Mouse (Mus musculus) MN1 (cell line): Measurements from ENCODE around the gene Gm38392.

Source experiments
- DNase-seq: peaks from one replicate; pipeline ENCODE4 v3.0.0-alpha.2; 2016; ENCODE audit warnings: low spot score

The Gm38392 gene

DNA sequence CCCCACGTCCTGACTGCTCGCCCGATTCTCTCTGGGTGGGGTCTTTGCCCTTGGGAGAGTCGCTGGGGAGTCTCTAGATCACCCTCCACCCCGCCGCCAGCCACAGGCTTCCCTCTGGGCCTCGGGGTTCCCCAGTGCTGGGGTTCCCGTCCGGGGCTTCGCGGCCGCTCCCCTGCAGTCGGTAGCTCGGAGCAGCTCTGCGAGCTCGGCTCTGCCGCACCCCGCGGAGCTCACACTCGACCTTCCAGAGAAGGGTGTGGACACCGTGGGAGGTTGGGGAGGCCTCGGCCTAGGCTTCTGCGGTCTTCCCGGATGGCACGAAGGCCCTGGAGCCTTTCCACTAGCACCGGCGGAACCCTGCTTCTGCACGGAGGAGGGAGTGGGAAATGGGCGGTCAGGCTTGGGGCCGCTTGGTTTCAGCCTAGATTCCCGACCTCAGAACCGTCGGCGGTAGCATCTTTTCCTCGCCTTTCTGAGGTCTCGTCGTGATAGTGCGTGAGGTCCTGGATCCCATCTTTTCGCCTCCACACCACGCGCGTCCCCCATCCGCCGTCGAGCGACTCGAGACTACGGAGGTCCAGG, 71.9 kb downstream of the Gm38392 start:
- DNase-seq: peak; percentile 47

DNA sequence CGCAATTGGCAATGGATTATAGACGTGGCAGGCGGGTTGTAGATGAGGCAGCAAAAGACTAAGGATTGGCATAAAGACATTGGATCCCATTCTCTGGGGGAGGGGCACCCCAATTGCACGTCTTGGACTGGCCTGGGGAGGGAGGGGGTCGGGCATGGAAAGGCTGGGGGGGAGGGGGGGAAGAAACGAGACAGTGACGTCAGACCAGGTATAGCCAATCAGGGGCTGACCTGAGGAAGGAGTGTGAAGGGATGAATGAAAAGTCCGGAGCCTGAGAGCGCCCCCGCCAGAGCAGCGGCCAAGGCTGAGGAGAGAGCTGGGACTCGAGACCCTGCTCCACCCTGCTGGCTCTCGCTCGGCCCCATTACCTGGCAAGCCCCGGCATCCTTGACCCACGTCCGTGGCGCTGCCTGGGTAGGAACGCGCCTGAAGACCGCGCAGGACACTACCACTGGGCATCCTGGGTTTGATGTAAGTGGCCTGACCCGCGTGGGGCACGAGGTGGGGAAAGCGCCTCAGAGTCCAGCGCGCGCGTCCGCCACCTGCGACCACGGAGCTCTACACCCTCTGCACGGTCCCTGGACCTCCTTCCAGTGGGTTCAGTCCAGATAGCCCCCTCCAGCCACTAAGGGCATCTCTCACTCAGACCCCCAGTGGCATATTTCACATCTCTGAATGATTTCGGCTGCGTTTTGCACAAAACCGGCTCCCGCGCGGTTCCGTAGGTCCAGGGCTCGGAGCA, 72.6 kb downstream of the Gm38392 start:
- DNase-seq: no peak

DNA sequence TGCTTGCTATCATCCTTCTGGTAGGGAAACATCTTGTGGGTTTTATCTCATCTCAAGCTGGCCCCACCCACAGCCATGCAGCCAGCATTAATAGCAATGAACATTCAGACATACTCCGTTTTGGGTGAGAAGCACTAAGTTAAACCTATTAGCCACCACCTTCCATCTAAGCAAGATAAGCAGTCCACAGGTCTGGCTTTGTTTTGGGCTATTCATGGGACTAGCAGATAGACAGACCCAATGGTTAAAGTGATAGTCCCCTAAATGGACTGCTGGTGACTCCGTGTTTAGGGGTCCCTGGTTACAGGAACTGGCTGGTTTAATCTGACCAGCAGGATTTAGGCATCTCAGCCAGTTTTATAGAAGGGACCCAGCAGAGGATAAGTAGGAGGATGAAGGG, 74.0 kb downstream of the Gm38392 start:
- no peak for DNase-seq

DNA sequence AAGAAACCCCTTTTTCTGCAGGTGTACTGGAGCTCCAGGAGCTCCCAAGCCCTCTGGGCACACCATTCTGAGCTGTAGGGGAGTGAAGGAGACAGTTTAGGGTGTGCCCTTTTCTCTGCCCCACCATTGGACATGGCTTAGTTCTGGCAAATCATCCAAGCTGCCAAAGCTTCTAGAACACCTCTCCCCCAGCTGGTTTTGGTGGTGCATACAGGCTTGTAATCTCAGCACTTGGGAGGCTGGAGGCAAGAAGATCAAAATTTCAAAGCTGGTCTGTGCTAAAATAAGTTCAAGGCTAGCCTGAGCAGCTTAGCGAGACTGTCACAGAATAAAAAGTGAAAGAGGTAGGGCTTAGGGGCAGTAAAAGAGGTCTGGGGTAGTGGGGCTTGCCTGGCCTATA, 74.7 kb downstream of the Gm38392 start:
- no peak for DNase-seq

DNA sequence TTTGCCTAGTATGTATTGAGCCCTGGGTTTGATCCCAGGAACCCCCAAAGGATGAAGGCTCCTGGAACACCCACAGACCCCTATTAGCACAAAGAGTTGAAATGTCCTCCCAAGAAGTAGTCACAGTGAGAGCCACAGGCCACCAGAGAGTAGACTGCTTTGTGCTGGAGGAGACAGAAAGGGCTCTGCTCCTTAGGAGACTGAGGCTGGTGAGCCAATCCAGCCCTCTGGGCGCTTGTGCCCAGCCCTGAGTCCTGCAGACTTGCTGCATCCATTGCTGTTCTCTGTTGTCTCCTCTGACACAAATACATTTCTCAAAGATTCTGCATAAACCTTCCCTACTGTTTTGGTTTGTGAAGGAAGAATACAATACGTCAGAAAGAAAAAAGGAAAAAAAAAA, 76.1 kb downstream of the Gm38392 start:
- no peak for DNase-seq

DNA sequence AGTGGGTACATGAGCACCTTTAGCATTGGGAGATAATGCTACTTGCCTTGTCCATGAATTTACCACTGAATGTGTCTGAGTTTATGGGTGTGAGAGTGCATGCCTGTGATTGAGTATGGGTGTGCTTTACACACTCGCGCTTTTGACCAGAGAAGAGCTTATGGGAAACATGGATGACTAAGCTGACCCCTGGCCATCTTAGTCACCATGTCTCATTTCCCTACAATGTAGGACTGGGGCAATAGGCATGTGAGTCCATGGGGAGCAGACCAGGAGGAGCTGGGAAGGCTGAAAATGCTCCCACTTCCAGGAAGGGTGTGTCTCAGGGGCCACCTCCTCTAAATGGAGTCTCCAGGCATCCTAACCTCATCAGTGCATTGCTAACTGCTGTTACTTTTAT, 76.9 kb downstream of the Gm38392 start:
- no peak for DNase-seq

DNA sequence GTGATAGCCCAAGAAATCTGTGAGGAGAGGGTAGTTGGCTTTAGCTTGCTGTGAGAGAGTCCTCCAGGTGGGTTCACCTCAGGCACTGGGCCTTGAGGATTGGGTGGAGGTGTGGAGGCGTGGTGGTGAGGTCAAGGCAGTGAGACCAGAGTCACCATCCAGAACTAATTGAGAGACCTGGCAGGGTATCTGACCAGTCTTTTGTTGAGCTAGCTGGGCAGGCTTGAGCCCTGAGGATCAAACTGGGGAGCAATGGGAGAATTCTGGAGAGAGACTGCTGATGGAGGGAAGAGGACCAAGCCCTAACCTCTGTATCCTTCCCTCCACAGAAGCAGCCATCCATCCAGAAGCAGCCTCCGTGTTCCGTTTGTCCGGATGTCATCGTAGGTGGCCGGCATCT, 77.7 kb downstream of the Gm38392 start:
- DNase-seq: no peak

DNA sequence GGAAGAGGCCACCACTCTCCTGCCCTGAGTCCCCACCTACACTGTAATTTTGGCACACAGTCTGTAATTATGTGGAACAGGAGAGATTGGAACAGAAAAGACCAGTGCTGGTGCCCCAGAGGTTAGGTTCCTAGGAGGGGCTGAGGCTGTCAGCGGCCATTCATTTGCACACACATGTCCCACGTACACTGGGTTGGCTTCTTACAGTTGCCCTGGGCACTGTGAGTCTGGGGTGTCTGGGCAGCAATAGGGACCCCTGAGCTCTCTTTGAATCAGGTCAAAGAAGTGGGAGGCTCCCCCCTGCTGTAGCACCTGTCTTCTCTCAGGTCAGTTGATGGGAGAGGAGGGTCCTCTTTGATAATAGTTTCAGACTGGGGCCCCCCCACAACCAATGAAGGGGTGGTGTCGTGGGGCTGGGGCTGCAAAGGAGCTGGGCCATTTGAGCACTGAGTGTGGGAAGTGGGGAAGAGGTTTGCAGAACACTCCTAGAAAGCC, 78.7 kb downstream of the Gm38392 start:
- no peak for DNase-seq

DNA sequence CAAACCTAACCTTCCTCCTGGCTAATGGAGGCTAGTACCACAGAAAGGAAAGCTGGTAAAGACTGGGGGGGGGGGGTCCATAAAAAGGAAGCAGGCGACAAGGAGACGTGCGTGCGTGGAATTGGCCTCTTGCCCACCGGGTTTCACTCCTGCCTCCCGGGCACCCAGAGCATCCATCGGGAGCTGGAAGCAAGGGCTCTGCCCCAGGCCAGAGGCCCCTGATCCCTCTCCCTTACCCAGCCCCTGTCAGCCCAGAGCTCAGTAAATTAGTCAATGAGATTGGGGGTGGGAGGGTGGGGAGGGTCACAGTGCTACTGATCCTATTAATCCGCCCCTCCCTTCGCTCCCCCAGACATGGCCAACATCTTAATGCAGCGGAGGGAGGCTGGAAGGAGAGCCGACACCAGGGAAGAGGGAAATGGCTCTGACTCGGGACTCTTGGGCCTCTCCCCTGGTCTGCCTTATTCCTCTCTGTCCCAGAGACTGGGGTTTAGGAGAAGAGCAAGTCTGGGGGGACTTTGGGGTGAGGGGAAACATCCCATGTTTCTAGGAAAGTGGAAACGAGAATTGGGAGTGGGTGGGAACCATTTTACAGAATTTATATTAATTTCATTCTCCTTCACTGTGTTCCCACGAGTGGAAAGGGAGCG, 79.4 kb downstream of the Gm38392 start:
- peak; percentile 31 for DNase-seq

DNA sequence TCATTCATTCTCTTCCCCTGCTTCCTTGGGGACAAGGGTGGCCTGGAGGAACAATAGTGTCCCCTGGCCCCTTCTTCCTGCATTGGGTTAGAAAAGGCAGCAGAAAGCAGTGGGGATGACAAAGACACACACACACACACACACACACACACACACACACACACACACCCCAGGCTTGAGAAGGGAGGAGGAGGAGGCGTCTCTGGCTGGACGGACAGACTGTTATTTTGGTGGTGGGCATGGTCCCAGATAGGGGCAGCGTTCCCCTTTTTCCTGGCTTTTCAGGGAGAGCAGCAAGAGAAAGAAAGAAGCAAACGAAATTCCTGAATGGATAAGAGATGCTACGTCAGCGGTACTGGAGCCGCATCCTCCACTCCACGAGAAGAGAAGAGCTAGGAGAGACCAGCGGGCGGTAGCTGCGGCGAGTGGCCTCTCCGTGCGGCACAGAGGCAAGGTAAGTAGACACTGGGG, 80.1 kb downstream of the Gm38392 start:
- peak; percentile 54 for DNase-seq

DNA sequence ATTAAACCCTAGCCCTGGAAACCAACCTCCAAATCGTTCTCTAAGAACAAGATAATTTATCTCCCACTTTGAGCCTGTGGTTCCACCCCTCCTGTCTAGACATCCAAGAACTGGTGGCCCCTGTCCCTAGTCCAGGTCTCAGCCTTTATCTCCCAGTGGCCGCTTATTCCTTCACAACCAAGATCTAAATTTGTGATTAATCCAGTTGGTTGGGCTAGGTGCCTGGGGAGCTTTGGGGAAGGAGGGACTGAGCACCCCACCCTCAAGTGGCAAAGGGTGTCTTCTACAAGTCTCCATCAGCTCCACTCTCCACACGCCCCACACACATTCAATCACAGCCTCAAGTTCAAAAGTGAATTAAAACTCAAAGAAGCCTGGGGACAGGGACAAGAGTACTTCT, 80.5 kb downstream of the Gm38392 start:
- DNase-seq: no peak

DNA sequence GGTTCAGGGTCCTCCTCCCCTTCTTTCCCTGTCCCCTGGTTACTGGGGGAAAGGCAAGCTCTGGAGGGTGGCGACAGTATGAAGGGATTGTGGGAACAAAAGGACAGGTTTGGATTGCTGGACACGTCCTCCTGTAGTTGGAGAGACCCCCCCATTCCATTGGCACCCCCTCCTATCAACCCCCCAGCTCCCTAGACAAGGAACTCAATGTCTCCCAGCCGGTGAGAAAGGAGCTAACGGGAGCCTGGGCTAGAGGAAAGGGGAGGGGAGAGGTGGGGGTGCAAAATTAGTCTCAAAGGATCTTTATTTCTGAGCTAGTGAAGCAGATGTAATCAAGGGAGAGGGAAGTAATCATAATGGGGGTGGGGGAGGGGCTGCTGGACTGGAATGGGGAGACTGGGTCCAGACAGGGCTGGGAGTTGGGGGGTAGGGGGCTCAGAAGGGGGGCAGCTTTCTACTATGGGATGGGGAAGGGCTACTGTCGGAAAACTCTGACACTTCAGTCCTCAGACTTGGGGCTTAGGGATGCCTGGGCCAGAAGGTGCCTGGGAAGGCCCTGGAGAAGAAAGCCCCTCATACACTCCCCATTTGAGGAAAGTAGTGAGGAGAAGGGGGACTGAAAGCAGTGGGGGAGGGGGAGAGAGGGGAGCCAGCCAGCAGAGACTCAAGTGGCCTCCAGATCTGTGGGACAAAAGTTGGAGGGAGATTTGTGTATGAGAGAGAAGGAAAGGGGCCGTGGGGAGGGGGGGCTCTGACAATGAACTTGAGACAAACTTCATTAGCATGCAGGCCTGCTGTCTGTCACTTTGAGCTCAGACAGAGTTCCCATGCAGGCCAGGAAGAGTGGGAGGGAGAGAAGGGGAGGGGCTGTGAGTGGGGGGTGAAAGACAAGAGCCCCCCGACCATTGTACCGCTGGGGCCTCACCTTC, 81.2 kb downstream of the Gm38392 start:
- DNase-seq: no peak

DNA sequence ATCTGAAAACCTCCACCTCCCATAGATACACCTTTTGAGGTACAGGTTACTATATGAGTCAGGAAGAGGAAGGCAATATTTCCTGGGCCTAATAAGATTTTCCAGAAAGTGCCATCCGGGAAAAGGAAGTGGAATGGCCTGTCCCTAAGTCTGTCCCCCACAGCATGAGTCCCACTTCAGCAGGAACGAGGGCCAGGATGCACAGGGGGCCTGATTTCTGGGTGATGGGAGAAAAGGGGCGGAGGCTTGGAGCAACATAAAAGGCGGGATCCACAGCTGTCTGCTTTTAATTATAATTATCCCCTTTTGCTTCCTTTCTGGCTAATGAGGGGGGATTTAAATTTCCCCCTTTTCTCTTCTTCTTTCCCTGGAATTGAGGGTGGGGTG, 81.8 kb downstream of the Gm38392 start:
- DNase-seq: no peak

DNA sequence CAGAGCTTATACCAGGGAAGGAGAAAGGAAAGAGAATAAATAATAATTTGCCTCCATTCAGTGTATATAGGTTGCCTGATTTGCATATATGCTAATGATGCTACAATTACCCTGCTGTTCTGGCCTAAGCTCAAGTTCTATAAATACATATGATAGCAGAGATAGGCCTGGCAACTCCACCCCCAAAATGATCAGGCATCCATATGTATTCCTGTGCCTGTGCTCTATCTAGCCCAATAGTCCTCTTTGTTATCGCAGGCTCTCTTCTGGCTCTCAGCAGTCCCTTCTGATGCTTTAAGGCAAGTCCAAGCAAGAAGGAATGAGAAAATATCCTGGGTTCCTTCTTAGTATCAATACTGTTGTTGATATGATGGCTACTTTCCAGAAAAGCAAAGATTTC, 82.3 kb downstream of the Gm38392 start:
- no peak for DNase-seq

DNA sequence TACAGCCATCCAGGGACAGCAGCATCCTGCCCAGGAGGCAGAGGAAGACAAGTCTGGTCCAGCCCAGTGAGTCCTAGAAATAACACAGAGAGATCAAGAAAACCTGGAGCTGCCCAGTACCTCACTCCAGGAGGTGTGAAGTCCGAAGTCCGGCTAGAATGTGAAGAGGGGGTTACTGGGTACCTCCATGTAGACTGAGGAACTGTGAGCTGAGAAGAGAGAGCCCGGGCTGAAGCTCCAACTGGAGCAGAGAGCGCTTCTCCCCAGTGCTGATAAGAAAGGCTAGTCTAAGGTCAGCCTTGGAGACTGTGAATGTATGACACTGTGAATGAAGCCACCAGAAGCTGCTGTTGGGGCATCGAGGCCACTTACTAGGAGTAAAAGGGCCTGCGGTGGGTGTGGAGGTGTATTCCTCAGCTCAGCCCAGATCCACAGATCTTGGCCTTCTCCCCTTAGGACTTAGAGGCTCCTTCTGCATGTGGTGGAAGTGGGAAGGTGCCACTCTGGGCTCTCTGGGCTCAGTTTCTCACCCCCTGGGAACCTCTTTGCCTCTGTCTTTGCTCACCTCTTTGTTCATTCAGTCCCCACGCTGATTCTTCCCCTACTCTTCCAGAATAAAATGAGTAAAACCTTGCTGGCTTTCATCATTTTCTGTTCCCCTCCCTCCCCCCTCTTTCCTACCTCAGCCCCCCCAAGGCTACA, 82.9 kb downstream of the Gm38392 start:
- no peak for DNase-seq

DNA sequence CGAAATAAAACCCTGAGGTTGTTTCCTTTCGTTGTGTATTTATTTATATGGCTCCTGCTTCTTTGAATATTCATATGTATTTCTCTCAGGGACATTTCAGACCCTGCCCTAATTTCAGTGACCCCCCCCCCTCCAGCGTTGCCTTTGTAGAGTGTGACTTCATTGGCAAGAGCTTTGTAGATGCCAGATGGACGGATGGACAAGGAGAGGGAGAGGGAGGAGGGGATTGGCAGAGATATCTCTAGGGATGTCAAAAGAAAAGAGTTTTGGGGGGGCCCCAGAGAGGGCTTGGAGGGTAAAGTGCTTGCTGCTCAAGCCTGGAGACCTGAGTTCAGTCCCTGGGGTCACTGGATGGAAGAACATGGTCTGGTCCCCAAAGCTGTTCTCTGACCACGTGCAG, 83.6 kb downstream of the Gm38392 start:
- no peak for DNase-seq

DNA sequence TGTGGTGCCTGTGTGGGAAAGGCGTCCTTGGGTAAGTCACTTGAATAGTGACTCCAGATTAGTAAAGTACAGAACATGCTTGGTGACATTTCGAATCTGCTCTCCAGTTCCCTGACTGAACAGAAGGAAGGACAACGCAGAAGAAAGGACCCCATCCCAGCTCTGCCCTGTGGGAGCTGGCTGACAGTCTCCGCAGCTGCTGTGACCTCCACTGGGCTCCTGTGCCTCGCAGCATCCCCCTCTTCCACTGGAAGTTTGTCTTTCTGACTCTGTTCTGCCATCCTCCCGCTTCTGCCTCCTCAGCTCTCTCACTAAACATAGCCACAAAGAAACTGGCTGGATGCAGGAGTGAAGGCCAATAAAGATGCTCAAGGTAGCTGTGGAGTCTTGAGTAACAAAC, 84.0 kb downstream of the Gm38392 start:
- DNase-seq: no peak

DNA sequence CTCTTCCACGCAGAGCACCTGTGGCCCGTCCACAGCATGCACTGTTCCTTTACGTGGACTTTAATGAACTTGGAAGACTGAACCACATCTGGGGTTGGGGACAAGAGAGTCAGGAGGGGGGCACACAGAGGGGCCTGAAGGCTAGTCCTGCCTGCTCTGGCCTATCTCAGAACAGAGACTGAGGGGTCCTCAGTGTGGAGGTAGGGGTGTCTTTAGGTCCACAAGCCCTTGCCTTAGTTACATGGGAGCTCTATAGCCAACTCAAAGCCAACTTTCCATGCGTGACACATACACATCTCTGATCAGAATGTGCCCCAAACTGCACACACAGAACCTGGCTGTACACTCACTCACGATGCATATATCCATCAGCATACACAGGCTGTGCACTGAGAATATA, 85.4 kb downstream of the Gm38392 start:
- DNase-seq: no peak

DNA sequence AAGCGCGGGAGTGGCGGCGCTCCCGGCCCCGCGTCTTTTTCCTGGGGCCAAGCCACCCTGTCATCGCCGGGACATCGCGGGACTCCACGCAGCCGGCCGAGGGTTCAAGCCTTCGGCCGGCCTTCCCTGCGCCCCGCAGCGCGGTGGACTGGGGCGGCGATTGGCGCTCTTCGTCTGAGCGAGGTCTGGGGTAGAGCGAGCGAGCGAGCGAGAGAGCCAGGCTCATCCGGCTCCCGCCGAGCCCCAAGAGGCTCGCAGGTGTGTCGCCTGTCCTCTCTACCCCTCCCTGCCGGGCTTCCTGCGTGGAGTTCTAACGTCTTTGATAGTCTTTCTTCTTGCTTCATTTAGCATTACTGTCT, 86.1 kb downstream of the Gm38392 start:
- DNase-seq: no peak

DNA sequence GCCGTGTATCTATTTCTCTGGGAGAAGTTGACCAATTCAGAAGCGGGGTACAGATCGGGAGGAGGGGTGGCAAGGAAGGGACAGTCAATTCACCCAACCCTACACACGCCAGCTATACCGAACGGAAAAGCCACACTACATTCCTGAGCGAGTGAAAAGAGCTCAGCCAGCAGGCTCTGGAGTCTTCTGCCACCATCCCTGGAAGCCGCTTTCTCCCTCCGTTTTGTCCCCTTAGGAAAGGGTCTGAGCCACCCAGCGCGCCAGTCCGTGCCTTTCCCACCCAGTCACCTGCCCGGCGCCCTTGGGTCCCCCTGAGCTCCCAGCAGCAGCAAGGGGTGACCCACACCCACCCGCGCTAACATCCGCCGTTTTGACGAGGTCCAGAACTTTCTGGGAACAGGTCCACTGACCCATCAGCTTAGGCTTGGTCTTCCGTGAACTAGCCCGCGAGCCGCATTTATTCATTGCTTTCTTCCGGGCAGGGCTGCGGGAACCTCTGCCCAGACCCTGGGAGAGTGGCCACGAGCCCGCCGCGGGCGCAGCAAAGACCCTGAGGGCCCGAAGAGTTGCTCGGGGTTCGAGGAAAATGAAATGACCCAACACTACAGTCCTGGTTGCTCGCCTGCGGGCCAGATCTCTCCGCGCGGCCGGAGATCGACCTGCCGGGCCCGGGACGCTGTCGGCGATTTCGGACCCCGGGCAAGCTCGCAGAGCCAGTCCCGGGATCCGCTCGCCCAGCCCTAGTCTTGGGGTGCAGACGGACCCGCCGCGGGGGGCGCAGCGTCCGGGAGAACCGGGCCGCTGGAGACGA, 86.6 kb downstream of the Gm38392 start:
- DNase-seq: no peak
